ENCODE assay signal across 7 mouse cellular contexts in genomic region chr17:46031621-46032211, GRCm38 (mm10). TPM values are rescaled to one million over a fixed set of nuclear protein-coding genes. Genes with fewer than 3 reads are reported as not detected.
DNase-seq lines count a peak whose midpoint lies in the region; ATAC-seq and TF ChIP-seq lines count a peak whose summit lies in the region.

No protein-coding gene starts in this region.

- no peaks in the 10 kb centered on the region for H3K36me3 ChIP-seq in kidney, adult 2 months (ENCODE audit: control insufficient read depth, insufficient read depth, low read length)
- no peaks in the 10 kb centered on the region for H3K36me3 ChIP-seq in limb, embryonic 15.5 days
- no peaks in the 10 kb centered on the region for H3K36me3 ChIP-seq in midbrain, embryonic 15.5 days (replicated peaks)
- no peaks in the 10 kb centered on the region for H3K36me3 ChIP-seq in stomach, embryonic 15.5 days

- TF ChIP-seq POLR2A in kidney, adult 2 months (IDR thresholded peaks at IDR 0.05; ENCODE audit: low read depth, low read length), result peak; percentile 37

- TF ChIP-seq CTCF in kidney, adult 2 months (conservative IDR thresholded peaks at IDR 0.05; ENCODE audit: insufficient read depth, insufficient read length, low read depth, low read length), result no peak

- H3K4me3 ChIP-seq in kidney, adult 2 months (ENCODE audit: insufficient read depth, low read depth, low read length), result peak overlapping the region; percentile 97
- H3K4me3 ChIP-seq in limb, embryonic 15.5 days, result peak overlapping the region; percentile 92
- peak overlapping the region; percentile 71 for H3K4me3 ChIP-seq in midbrain, embryonic 15.5 days
- peak overlapping the region; percentile 84 for H3K4me3 ChIP-seq in stomach, embryonic 15.5 days (replicated peaks)

- no peak for ATAC-seq in limb, embryonic 15.5 days (ENCODE audit: insufficient number of reproducible peaks, low FRiP score, low TSS enrichment, low read depth)
- ATAC-seq in midbrain, embryonic 15.5 days (replicated peaks), result no peak
- ATAC-seq in stomach, embryonic 15.5 days (ENCODE audit: insufficient read depth, low FRiP score, low read depth), result no peak

- H3K4me1 ChIP-seq in kidney, adult 2 months (ENCODE audit: control insufficient read depth, insufficient read depth, low read length), result peaks cover 7% of the 10 kb centered on the region; the same call in 1 of the 2 replicates
- peaks cover 50% of the 10 kb centered on the region for H3K4me1 ChIP-seq in limb, embryonic 15.5 days
- H3K4me1 ChIP-seq in midbrain, embryonic 15.5 days, result peaks cover 45% of the 10 kb centered on the region
- H3K4me1 ChIP-seq in stomach, embryonic 15.5 days, result peaks cover 41% of the 10 kb centered on the region

- WGBS in kidney, adult 2 months, result 1% methylated on average over 50 of the region's 50 CpGs
- WGBS in limb, embryonic 15.5 days, result 1% methylated on average over 50 of the region's 50 CpGs
- under 1% methylated on average over 50 of the region's 50 CpGs for WGBS in midbrain, embryonic 15.5 days
- under 1% methylated on average over 50 of the region's 50 CpGs for WGBS in stomach, embryonic 15.5 days

- H3K4me2 ChIP-seq in limb, embryonic 15.5 days, result peak overlapping the region; percentile 79
- peak overlapping the region; percentile 92 for H3K4me2 ChIP-seq in midbrain, embryonic 15.5 days
- peak overlapping the region; percentile 78 for H3K4me2 ChIP-seq in stomach, embryonic 15.5 days

- H3K9ac ChIP-seq in limb, embryonic 15.5 days, result peak overlapping the region; percentile 95
- H3K9ac ChIP-seq in midbrain, embryonic 15.5 days, result peak overlapping the region; percentile 73
- H3K9ac ChIP-seq in stomach, embryonic 15.5 days, result peak overlapping the region; percentile 93

- DNase-seq in adrenal gland, postnatal 10 days, result peak; percentile 84
- DNase-seq in embryo, embryonic 11 days, result peak; percentile 76
- DNase-seq in heart, adult 18-20 months, result peak; percentile 70 to 76
- DNase-seq in kidney, adult 2 months, result peak; percentile 79

- no peaks in the 10 kb centered on the region for H3K27me3 ChIP-seq in kidney, adult 2 months (replicated peaks; ENCODE audit: control insufficient read depth, insufficient read depth, low read length)
- H3K27me3 ChIP-seq in limb, embryonic 15.5 days, result no peaks in the 10 kb centered on the region
- no peaks in the 10 kb centered on the region for H3K27me3 ChIP-seq in midbrain, embryonic 15.5 days (replicated peaks)
- no peaks in the 10 kb centered on the region for H3K27me3 ChIP-seq in stomach, embryonic 15.5 days (replicated peaks)

- H3K9me3 ChIP-seq in limb, embryonic 15.5 days, result no peaks in the 10 kb centered on the region
- H3K9me3 ChIP-seq in midbrain, embryonic 15.5 days, result no peaks in the 10 kb centered on the region
- H3K9me3 ChIP-seq in stomach, embryonic 15.5 days, result no peaks in the 10 kb centered on the region

- peak overlapping the region; percentile 99 for H3K27ac ChIP-seq in kidney, adult 2 months (ENCODE audit: insufficient read depth, low read depth, low read length)
- H3K27ac ChIP-seq in limb, embryonic 15.5 days, result peak overlapping the region; percentile 98
- peak overlapping the region; percentile 85 for H3K27ac ChIP-seq in midbrain, embryonic 15.5 days
- H3K27ac ChIP-seq in stomach, embryonic 15.5 days, result peak overlapping the region; percentile 97

RNA-seq across cellular contexts. Expression of gene Vegfa, which starts 0.5 kb away (rescaled TPM):
- 100 to 1,000 TPM; 305 to 366 TPM for total RNA-seq in adrenal gland, postnatal 10 days (2021)
- 100 to 1,000 TPM; 233 to 240 TPM for total RNA-seq in heart, adult 18-20 months (2021)
- 336 and 398 TPM in 2 replicates for polyA plus RNA-seq in kidney, adult 2 months (2012; rRNA removed)
- 4.1 and 5.0 TPM in 2 replicates for polyA plus RNA-seq in limb, embryonic 15.5 days (2015; fragmentation: Nextera tagmentation; extraction: Ambion mirVana)
- polyA plus RNA-seq in midbrain, embryonic 15.5 days (2015; fragmentation: Nextera tagmentation; extraction: Ambion mirVana), result 4.0 and 5.4 TPM in 2 replicates
- polyA plus RNA-seq in stomach, embryonic 15.5 days (2015; fragmentation: Nextera tagmentation; extraction: Ambion mirVana), result 4.9 and 5.7 TPM in 2 replicates

Comparison
In these comparisons a context has a peak if more than half of its experiments do, and no peak if none do; other contexts are left out.
1. RNA of gene Vegfa, which starts 0.5 kb away (polyA plus RNA-seq): 336 to 398 TPM in kidney, adult 2 months; 4.9 to 5.7 TPM in stomach, embryonic 15.5 days, 4.0 to 5.4 TPM in midbrain, embryonic 15.5 days and 4.1 to 5.0 TPM in limb, embryonic 15.5 days; every median in the first group is over 10 times any median in the second.
2. Peak in every context shown above with its lines, with median percentiles within 50 percentile points of each other: DNase-seq, H3K27ac ChIP-seq, H3K4me3 ChIP-seq, H3K4me2 ChIP-seq and H3K9ac ChIP-seq.